Mouse (Mus musculus) bone marrow, adult 2 months (tissue): Measurements from ENCODE around the gene Bnip1.

Experiments
- CTCF ChIP-seq: fragments of 200-500 bp; IDR thresholded peaks from 2 replicates; pipeline ENCODE4 v1.5.1; 2011; ENCODE audit warnings: low read length, control low read depth; ENCODE audit not compliant: control insufficient read depth, insufficient read depth
- POLR2A ChIP-seq: fragments of 200-500 bp; IDR thresholded peaks from 2 replicates; pipeline ENCODE4 v1.6.1; 2011; ENCODE audit warnings: low read depth, mild to moderate bottlenecking, control low read depth, low read length, borderline replicate concordance; ENCODE audit not compliant: control insufficient read depth

DNA sequence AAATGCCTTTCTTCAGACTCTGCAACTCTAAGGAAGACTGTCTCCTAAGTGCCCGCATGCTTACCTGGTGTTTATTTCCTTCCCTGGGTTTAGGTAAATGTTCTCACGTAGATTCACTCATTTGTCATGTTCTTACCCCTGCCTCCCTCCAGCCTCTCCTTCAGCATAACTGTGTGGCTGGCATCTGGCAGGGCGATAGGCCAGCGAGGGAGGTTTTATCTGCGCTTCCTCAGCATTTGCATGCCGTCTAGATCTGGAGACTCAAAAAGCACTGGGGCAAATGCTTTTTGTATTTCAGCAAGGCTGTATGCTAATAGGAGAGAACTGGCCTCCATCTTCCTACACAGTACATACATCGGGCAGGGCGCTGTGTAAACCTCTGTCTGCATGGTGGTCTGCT, 3.7 kb downstream of the Bnip1 start:
- TF ChIP-seq CTCF (no peak), POLR2A (no peak)
